Mouse (Mus musculus) bone marrow macrophage, adult 2 months (primary cell): ENCODE data around the gene D230025D16Rik.

Experiments used
- CTCF ChIP-seq: IDR thresholded peaks from 2 replicates; pipeline ENCODE4 v1.5.1; 2012; ENCODE audit warnings: low read depth, mild to moderate bottlenecking, low read length, moderate library complexity
- POLR2A ChIP-seq: IDR thresholded peaks from 2 replicates; pipeline ENCODE4 v1.6.1; 2012; ENCODE audit warnings: mild to moderate bottlenecking, low read depth, low read length, borderline replicate concordance

DNA sequence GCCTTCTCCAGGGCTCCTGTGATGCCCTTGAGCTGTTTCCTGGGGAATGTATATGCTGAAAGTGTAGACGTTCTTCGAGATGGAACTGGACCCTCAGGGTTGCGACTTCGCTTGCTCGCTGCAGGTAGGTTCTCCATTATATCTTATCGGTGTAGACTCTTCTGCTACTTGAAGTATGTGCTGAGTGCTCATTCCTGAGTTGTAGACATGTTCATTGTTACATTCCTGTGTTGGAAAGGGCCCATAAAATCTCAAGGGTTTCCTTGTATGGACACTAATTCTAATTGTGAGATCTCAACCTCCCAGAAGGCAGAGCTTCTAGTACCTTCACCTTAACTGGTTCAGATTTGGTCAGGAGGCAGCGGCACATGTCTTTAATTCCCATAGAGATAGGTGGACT is 16.1 kb downstream of the D230025D16Rik start:
- TF ChIP-seq CTCF: no peak
- no peak for TF ChIP-seq POLR2A
